Mouse (Mus musculus) G1E (cell line): ENCODE results near the gene Ahsa2.

Experiments
- CTCF ChIP-seq: IDR thresholded peaks from 2 replicates; pipeline ENCODE4 v1.5.1; 2012; ENCODE audit warnings: low read depth, low read length, inconsistent platforms, mixed read lengths
- GATA1 ChIP-seq: IDR thresholded peaks from 2 replicates; pipeline ENCODE4 v1.6.1; 2012; ENCODE audit warnings: borderline replicate concordance, low read length, inconsistent platforms, mixed read lengths
- POLR2AphosphoS5 ChIP-seq: IDR thresholded peaks from 2 replicates; pipeline ENCODE4 v1.6.1; 2012; ENCODE audit warnings: low read depth, low read length, inconsistent platforms; ENCODE audit not compliant: insufficient replicate concordance
- TAL1 ChIP-seq: conservative IDR thresholded peaks from 2 replicates; pipeline ENCODE4 v1.6.1; 2012; ENCODE audit warnings: low read depth, low read length, inconsistent platforms, mixed read lengths

GRCm38 (mm10) chr11:23515315-23515714 is 17.5 kb upstream of the Ahsa2 start:
- TF ChIP-seq CTCF (no peak), POLR2AphosphoS5 (no peak), GATA1 (no peak), TAL1 (no peak)
